Mouse (Mus musculus) right cerebral cortex, postnatal 14 days (tissue): ENCODE data around the gene 1810010D01Rik.

Experiments used
- DNase-seq: peaks from one replicate; pipeline ENCODE4 v3.0.0; 2022

The 1810010D01Rik gene

GRCm38 (mm10) chr7:145208006-145208405 lies at the start of gene 1810010D01Rik:
Gene 1810010D01Rik (minus strand): TSS chr7:145208119.
- no peak for DNase-seq

DNA sequence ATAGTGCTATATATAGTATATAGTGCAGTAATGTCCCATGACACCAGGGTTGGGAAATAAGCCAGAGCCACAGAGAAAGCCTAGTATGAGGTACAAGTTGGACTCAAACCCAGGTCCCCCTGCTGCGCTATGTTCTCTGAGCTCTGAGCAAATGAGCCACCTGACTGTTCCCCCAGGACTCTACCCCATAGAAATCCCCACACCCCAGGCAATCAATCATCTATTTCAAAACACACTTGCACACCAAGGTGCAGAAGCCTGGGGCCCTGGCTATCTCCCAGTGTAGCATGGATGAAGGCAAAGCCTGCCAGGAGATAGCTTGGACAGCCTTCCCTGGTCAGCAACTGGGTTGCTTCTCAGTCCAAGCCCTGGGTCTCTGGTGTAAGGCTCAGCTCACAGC lies 48.2 kb upstream of the 1810010D01Rik start:
- no peak for DNase-seq

GRCm38 (mm10) chr7:145253986-145254630 lies 46.2 kb upstream of the 1810010D01Rik start:
- no peak for DNase-seq

- DNase-seq, result peak; percentile 87
These were observed 45.0 kb upstream of the 1810010D01Rik start for GRCm38 (mm10) chr7:145252715-145253476.

DNA sequence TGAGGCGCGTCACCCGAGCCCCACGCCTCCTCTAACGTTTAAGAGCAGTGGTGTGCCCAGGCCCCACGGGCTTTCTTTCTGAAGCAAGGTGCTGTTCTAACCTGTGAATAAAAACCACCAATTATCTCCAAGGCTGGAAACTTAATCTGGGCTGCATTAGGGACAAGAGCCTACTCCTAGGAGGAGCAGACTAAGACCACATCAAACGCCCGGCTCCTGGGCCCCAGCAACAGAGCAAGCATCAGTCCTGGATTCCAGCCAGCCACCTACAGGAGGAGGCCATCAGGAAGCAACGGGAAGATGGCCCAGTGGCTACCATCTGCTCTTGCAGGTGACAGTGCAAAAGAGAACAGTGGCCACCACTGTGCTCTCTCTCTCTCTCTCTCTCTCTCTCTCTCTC lies 42.3 kb upstream of the 1810010D01Rik start:
- no peak for DNase-seq

DNA sequence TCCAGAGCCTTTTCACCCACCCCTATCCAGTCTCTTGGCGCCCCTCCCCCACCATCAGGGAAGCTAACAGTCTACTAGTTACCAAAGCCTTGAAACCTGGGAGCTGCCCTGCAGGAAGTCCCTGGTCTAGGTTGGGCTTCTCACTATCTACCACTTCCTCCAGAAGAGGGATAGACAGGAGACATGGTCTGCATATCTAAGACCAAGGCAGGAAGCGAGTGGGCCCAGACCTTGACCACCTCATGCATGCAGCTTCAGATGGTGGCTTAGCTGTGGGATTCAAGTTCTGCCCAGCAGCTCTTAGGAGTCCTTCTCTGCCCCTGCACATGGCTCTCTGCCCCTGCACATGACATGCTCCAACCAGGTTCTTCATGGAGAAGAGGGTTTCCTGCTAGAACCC lies 41.0 kb upstream of the 1810010D01Rik start:
- no peak for DNase-seq

DNA sequence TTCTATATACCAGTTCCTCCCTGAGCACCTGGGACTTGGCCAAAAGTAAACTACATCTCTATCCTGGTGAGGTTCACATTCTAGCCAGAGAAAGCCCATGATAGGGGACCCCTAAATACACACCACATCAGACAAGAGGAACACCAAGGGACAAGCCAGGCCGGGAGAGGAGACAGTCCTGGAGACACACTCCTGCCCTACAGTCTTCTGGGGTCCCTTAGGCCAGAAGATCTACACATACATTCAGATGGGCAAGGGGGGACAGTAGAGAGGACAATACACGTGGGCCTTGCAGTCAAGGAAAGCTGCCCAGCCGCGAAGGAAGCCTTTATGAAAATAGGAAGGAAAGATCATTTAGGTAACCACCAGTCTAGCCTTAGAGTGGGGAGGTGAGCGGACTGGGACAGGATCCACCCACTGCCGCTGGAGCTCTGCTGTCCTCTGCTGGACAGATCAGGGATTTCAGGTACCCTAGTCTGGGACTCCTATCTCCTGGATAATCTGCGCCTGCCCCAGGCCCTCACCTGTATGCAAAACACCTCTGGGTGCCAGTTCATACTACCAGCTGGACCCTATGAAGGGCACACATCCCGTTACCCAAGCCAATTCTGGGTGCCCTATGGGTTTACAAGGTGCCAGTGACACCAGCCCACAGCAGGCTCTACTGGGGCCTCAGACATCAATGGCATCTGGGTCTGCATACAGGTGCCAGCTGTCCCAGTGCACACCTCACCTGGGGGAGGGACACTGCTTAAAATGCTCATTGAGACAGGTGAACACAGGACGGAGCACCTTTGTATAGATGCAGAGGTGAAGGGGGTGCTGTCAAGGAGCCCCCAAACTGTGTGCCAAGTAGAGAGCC lies 35.2 kb upstream of the 1810010D01Rik start:
- DNase-seq, result peak; percentile 78

DNA sequence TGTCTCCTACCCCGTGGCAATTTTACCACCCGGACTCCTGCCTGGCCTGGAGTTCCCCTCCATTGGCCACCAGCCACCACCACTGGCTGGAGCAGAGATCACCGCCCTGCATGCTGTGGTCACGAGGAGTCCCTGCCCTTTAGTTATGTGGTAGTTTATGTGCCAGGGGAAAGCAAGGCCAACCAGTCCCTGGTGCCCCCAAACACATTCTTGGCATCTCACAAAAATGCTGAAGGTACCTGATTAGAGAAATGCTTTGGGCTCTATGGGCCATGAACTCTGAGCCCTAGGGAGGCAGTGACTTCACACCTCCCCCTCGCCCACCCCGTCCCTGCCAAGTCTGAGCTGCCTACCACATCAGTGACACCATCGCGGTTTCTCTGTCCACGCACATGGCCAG lies 34.1 kb upstream of the 1810010D01Rik start:
- DNase-seq, result no peak

GRCm38 (mm10) chr7:145240929-145241328 lies 33.0 kb upstream of the 1810010D01Rik start:
- no peak for DNase-seq

DNA sequence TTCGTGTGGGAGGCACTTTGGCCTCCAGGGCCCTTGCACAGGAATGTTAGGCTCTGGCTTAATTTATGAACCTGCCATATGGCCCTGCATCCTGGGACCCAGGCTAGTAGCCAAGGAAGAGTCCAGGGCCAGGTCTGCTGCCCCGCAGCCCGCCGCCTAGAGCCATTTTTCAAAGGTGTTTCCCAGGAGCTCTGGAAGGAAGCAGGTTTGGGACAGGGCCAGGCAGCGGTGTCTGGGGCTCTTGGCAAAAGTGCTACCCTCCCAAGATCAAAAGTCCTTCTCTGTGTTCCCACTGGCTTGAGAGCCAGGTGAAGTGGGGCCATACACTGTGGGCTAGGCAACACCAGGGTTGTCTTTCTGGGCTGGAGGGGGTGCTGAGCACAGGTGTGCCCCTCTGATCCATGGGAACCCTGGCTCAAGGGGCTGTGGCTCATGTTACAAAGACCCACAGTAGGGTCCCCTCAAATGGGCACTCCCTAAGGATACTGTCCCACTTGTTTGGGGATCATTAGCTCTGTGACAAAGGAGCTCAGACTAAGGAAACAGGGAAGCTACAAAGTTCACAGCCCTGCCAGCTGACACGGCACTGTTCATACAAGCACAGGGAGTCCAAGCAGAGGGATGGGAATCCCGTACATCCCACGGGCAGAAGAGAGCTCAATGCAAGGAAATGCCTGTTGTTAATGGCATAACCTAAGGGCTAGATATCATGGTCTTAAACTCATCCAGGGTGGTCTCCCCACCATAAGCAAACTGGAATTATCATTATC lies 32.0 kb upstream of the 1810010D01Rik start:
- DNase-seq, result no peak

- no peak for DNase-seq
These were observed 31.2 kb upstream of the 1810010D01Rik start for GRCm38 (mm10) chr7:145239145-145239544.

DNA sequence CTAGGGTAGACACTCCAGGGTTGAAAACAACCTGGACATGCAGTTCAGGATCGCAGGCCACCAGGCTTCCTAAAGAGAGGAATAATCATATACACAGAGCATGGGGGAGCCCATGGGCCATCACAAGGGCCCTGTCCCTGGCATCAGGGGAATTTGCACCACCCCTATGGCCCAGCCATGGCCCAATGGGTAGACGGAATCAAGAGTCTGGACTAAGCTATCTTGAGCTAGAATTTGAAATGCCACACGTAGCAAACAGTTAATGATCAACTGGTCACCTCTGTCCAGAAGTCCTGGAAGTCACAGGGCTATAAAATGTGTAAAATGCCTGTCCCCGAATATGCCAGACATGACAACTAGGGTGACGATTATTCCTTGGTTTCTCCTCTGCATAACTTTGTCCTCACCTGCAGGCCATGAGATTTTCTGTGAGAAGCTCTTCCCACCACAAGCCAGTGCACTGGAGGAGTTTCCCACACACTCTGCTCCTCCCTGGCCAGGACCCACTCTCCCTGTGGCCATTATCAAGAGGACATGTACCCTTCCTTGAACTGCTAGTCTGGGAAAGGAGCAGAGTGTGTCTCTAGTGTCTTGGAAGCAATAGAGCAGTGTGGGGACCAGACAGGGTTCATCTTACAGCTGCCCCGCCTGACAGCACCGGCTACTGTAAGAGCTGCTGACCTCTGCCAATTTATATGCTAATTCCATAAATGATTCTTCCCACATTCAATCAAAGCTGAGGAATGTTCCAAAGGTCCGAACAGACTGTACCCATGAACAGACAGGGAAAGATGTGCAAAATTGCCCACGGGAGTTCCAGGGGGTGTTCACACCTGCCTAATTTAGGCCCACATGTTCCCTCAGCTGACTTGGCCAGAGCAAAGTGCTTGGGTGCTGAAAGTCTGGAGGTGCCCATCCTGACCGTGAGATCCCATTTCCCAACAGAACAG lies 27.2 kb upstream of the 1810010D01Rik start:
- no peak for DNase-seq

GRCm38 (mm10) chr7:145231659-145232058 lies 23.7 kb upstream of the 1810010D01Rik start:
- no peak for DNase-seq

- no peak for DNase-seq
These were observed 18.7 kb upstream of the 1810010D01Rik start for GRCm38 (mm10) chr7:145226641-145227040.

- no peak for DNase-seq
These were observed 17.7 kb upstream of the 1810010D01Rik start for GRCm38 (mm10) chr7:145225626-145226025.

DNA sequence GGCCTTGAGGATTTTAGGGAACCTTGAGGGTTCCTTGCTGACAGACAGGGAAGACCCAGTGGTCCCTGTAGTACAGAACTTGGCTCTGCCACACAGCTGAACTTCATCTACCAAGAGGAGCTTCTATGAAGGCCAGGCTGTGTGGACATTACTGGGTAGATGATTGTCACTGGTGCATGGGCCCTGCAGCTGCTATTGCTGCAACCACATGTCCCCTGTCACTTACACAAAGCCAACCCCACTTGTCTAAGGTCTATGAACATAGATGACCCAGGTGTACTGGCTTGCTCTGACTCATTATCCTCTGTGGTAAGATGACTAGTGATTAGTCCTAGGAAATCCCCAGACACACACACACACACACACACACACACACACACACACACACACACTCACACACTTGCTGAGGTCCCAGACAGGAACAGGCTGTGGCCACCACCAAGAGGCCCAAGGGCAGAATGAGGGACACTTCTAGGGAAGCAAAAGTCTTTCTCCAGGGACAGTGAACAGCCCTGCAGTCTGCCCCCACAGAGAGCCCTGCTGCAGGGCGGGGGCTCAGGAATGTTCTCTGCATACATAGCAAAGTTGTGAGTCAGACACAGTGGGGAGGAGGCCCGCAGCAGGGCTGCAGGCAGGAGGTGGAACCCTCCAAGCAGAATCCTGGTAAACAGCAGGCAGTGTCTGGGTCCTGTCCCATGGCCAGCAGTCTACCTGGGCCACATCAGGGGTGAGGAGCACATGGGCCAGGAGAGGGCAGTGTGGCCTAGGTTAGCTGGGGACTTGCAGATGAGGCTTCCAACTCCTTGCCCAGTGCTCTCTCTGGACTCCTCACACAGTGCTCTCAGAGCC lies 14.1 kb upstream of the 1810010D01Rik start:
- DNase-seq, result peak; percentile 23

DNA sequence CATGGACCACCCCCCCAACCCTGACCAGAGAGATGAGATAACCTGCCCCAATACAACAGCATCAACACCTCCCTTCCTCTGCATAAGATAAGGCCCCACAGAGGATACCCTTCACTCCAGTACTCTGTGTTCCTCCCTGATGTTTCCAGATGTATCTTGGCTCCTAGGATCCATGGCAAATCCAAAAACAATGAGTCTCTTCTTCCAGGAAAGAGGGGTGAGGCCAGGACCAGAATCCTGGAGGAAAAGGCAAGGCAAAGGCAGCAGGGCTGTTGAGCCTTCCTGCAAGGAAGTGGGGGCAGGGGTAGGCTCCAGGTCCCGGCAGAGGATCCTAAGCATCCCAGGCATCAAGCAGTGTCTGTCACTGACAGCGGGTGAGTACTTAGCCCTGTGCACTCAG lies 13.4 kb upstream of the 1810010D01Rik start:
- DNase-seq, result no peak

DNA sequence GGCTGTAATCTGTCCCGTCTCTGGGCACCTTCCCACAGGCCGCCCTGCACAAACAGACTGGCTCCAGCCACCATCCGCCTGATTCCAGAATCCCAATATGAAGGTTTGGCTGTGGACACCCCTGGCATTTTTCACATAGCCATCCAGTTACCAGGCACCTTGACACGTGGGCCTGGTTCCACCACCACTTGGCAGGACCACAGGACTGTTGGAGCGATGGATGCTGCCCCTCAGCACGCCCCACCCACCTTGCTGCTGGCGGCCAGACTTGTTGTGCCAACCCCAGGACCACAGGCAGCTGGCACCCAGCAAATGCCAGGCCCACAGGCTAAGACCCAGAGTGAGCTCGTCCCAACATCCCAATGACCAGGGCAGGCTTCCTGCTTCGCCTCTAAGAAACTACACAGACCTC lies 11.5 kb upstream of the 1810010D01Rik start:
- no peak for DNase-seq

- DNase-seq, result no peak
These were observed 8.7 kb upstream of the 1810010D01Rik start for GRCm38 (mm10) chr7:145216591-145216990.

DNA sequence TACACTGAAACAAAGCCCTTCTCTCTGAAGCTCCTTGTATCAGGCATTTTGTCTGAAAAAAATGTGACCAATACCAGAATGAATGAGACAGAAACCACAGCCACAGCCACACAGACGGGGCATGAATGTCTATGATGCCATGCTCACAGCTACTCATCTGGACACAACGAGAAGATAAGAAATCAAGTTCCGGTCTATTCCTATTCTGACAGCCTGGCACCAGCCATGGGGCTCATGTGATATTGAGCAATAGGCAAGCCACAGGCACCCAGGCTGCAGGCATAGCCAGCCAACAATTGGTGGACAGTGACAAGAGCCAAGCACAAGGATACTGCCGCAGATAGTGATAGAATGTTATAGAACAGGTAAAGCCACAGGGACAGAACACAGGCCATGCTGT lies 7.6 kb upstream of the 1810010D01Rik start:
- no peak for DNase-seq
